Mouse (Mus musculus) brain, adult 2 months (tissue): ENCODE results near the gene Nr4a1.
A peak's percentile ranks its signal among the peaks of the same experiment; 100 is the strongest.

ENCODE experiments used
- DNase-seq: peaks from one replicate; pipeline ENCODE4 v3.0.0; 2011; ENCODE audit warnings: low read depth, low spot score

Nr4a1 gene

DNA sequence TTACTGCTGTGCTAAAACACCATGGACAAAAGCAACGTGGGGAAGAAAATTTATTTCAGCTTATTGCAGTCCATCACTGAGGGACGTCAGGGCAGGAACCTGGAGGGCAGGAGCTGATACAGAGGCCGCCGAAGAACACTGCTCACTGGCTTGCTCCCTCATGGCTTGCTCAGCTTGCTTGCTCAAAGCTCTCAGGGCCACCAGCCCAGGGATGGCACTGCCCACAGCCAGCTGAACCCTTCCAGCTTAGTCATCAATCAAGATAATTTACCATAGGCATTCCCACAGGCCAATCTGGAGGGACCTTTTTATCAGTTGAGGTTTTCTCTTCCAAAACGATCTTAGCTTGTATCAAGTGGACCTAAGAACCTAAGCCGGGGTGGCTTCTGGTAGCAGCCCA is 57.9 kb downstream of the Nr4a1 start:
- DNase-seq = no peak

GRCm38 (mm10) chr15:101315378-101315777 is 61.3 kb downstream of the Nr4a1 start:
- DNase-seq = no peak

DNA sequence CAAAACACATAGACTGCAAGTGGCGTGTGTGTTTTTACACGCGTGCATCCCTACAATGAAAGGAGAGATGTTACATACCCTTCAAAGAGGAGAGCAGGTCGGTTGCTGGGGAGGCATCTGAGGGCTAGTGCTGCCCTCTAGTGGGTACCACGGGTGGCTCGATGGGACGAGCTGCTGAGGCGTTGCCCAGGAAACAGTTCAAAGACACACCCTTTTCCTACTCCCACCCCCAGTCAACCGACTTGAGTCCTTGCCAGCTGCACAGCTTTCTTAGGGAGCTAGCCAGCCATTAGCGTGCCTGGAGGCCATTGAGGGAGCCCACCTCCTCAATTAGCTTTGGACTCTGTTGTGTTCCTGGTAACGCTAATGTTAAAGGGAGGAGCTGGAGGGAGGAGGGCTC is 61.8 kb downstream of the Nr4a1 start:
- peak; percentile 92 for DNase-seq

DNA sequence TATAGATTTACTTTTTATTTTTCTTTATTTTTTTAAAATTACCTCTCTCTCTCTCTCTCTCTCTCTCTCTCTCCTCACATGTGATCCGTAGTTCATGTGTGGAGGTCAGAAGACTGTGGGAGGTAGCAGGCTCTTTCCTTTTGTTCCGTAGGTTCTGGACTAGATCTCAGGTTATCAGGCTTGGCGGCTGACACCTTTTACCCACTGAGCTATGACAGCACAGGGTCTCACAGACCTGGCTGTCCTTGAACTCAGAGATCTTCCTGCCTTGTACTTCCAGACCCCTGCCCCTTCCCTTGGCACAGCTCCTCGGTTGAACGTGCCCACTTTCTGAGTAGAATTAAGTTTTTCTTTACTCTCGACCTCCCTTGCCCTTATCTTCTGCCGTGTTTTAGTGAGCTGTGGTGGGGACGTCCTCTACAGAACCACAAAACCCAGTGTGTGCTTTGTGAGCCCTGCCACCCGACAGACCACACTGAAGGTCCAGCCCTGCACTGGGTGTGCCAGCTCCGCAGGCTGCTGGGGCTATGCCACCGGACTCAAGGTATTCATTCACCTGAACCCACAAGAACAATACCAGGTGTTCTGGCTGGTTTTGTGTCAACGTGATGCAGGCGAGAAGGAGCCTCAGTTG is 62.3 kb downstream of the Nr4a1 start:
- no peak for DNase-seq

- no peak for DNase-seq
These were observed 63.1 kb downstream of the Nr4a1 start for GRCm38 (mm10) chr15:101316913-101317813.

DNA sequence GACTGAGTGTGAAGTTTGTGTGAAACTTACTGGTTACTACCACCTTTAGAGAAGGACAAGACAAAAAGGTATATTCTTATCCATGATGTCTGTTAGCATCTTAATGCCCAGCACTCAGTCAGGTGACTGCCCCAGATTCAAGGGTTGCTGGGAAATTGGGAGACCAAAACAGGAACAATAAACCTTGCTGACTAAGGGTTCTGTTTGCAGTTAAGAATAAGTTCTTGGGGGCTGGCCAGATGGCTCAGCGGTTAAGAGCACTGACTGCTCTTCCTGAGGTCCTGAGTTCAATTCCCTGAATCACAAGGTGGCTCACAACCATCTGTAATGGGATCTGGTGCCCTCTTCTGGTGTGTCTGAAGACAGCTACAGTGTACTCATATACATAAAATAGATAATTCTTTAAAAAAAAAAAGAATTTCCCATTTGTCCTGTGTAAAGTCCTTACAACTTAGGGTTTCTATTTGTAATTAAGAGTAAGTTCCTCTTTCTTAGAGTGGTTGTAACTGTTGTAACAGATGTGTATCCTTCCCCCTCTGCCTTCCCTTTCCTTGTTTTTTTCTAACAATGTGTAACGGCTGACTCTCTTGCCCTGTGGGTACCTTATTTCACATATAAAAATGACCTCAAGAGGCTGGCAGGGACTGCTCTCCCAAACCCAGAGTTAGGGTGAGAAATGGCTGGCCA is 63.9 kb downstream of the Nr4a1 start:
- DNase-seq = no peak

DNA sequence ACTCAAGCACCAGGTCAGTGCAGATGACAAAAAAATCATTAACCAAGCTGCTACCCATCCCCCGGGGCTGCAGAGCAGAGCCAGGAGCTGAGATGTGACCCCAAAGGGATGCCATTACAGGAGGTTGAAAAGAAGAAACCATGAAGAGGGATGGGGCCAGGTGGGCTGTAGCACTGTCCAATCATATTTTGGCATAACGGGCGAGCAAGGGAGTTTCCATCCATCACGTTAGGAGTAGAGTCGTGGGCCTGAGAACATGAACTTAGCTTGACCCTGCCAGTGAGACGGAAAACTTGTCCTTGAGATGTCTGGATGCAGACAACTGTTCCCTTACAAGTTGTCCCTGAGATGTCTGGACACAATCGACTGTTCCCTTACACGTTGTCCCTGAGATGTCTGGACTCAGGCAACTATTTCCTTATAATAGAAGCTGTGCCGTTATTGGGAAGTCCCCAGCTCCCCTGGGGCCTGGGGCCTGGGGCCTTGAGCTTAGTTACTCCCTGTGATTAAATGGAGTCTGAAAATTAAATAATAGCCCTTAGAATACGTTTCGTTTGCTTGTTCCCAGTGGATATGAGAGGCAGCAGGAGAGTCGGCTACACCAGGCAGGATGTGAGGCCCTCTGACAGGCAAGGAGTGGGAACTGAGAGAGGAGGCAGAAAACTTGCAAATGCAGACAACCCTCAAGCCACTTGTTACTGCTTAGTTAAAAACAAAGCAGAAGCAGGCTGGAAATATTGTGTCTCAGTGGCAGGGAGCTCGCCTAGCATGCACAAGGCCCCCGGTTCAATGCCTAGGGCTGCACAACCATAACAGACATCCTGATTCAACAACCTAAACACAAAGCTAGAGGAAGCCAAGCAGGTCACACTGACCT is 65.1 kb downstream of the Nr4a1 start:
- DNase-seq = no peak

DNA sequence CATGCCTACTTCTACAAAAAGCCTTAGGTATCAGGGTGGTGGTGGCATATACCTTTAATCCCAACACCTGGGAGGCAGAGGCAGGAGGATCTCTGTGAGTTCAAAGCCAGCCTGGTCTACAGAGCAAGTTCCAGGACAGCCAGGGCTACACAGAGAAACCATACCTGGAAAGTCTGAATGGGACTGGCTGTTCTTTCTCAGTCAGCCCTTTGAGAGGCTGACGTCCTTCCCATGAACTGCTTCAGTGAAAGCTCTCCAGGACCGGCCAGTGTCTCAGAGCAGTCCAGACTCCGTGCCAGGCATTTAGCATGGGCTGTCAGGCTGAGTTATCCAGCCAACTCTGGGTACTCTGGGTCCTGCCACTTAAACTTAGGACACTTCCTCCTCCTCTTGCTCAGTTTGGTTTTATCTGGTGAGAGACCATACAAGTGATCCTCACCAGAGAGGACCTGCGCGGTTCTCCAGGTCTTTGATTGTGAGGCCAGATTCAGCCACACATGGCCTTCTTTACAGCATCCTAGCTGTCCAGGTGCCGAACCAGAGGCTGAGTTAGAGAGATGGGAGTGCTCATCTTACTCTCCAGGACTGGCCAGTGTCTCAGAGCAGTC is 66.0 kb downstream of the Nr4a1 start:
- no peak for DNase-seq

DNA sequence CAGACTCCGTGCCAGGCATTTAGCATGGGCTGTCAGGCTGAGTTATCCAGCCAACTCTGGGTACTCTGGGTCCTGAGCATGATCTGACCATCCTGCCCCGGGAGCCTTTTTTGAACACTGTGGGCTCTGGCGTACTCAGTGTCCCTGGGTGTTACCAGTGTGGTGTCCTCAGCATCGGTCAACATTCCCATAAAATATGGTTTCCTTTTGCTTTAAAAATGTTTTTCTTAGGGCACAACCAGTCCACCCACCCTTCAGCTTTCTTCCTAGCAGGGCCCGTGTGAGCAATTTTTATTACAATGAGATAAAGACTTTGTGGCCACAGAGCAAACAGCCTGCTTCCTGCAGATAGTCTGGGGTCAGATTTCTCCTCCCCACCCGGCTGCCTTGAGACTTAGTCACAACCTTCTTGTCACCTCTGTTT is 66.6 kb downstream of the Nr4a1 start:
- no peak for DNase-seq

DNA sequence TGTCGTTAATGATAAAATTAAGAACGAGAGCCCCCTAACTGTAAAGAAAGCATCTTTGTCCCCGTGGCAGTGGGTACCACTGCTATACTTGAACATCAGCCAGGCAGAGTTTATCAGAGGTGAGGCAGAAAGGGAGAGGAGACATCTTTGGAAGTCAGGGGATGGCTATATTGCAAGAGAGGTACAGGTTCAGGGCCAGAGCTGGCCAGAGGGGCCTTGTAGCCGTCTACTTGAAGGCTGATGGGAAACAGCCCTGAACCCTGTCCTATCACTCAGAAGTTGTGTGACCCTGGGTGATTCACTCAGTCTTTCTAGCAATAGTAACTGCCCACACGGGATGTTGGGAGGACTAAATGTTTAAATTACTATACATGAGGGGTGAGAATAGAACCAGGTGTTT is 67.1 kb downstream of the Nr4a1 start:
- DNase-seq = no peak

DNA sequence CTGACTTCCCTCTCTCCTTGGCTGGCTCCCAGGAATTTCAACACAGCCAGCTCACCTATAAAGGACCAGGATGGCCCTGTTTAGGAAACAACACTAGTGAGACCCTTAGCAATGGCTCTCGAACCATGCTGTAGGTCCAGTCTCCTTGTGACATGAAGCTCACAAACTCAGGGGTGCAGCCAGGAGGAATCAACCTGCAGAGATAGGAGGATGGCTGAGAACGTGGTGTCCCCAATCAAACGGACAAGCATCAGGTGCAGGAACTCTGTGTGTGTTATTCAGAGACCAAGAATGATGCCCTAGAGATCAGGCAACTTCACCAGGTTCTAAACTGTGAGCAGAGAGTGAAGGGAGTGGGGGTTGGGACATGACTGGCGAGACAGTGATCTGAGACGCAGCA is 68.0 kb downstream of the Nr4a1 start:
- DNase-seq = no peak

- DNase-seq = no peak
These were observed 68.6 kb downstream of the Nr4a1 start for GRCm38 (mm10) chr15:101322640-101323039.

GRCm38 (mm10) chr15:101323511-101323910 is 69.4 kb downstream of the Nr4a1 start:
- no peak for DNase-seq
